Mouse (Mus musculus) heart, embryonic 10.5 days (tissue): ENCODE measurements around the gene Pkig. TPM values are rescaled to one million over a fixed set of nuclear protein-coding genes. Genes with fewer than 3 reads are reported as not detected.

Experiments
- DNase-seq: peaks from one replicate; pipeline ENCODE4 v3.0.0-alpha.2; 2017; ENCODE audit warnings: low spot score
- H3K27ac ChIP-seq: fragments of 300-500 bp; sonication (generic); 2 replicates; pipeline ENCODE4 v1.5.1; 2016; ENCODE audit warnings: mild to moderate bottlenecking
- H3K27me3 ChIP-seq: fragments of 300-500 bp; sonication (generic); 2 replicates; pipeline ENCODE4 v1.6.1; 2016; ENCODE audit warnings: mild to moderate bottlenecking; ENCODE audit not compliant: poor library complexity, insufficient read depth, severe bottlenecking
- H3K36me3 ChIP-seq: fragments of 300-500 bp; sonication (generic); 2 replicates; pipeline ENCODE4 v1.6.1; 2016; ENCODE audit warnings: mild to moderate bottlenecking, moderate library complexity
- H3K4me1 ChIP-seq: fragments of 300-500 bp; sonication (generic); 2 replicates; pipeline ENCODE4 v1.6.1; 2016; ENCODE audit warnings: mild to moderate bottlenecking
- H3K4me3 ChIP-seq: fragments of 300-500 bp; sonication (generic); 2 replicates; pipeline ENCODE4 v1.5.1; 2016; ENCODE audit warnings: mild to moderate bottlenecking, moderate library complexity
- H3K9me3 ChIP-seq: fragments of 300-500 bp; sonication (generic); 2 replicates; pipeline ENCODE4 v1.6.1; 2016; ENCODE audit warnings: mild to moderate bottlenecking, moderate library complexity
- WGBS: fragments of 180-500 bp; shearing (Covaris S2); methylation state at CpG from one replicate; pipeline ENCODE4 v1.1.7; 2016; 5-methylcytosine and 5-hydroxymethylcytosine counted together
- polyA plus RNA-seq: library from polyadenylated mRNA; unstranded; fragments of >200 nt; fragmentation: Nextera tagmentation; extraction: Ambion mirVana; gene quantifications from 2 replicates; pipeline ENCODE4 v1.2.1, GENCODE M21; 2016

Gene Pkig
- polyA plus RNA-seq, 1 experiment from 2014 or later = 226 TPM

GRCm38 (mm10) chr2:163710606-163711159 lies 52.5 kb downstream of the Pkig start:
- no peak overlapping the region for H3K4me3 ChIP-seq
- peaks cover 19% of the 10 kb centered on the region for H3K36me3 ChIP-seq
- H3K27ac ChIP-seq = peak overlapping the region; percentile 17; the same call in 1 of the 2 replicates
- no peaks in the 10 kb centered on the region for H3K9me3 ChIP-seq
- H3K4me1 ChIP-seq = peaks cover 38% of the 10 kb centered on the region
- no peak for DNase-seq
- no peaks in the 10 kb centered on the region for H3K27me3 ChIP-seq
- 69% methylated on average over 5 of the region's 5 CpGs for WGBS

- WGBS = 90% methylated on average over 8 of the region's 8 CpGs
- H3K27ac ChIP-seq = no peak overlapping the region
- no peaks in the 10 kb centered on the region for H3K9me3 ChIP-seq
- no peak for DNase-seq
- no peaks in the 10 kb centered on the region for H3K27me3 ChIP-seq
- no peak overlapping the region for H3K4me3 ChIP-seq
- H3K36me3 ChIP-seq = peaks cover 14% of the 10 kb centered on the region; the same call in 1 of the 2 replicates
- H3K4me1 ChIP-seq = peaks cover 45% of the 10 kb centered on the region
Observed at GRCm38 (mm10) chr2:163711368-163711868, 53.2 kb downstream of the Pkig start.

DNA sequence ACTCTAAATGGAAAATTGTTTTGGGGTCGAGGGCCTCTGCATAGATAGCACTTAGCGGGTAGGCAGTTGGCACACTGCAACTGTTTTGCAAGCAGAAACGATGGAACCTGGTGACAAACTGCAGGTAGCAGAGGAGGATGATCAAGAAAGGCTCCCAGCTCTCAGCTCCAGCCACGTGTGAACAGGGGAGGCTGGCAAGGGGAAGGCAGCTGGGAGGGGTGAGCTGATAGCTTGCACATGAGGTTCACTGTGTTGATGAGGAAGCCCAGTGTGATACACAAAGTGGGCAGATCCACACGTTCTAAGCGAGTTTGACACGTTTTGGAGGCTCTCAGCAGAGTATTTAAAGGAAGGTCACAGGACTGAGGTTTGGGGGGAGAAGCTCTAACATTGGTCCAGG lies 54.3 kb downstream of the Pkig start:
- Histone ChIP-seq H3K27ac (peak overlapping the region; percentile 47), H3K36me3 (peaks cover 14% of the 10 kb centered on the region; the same call in 1 of the 2 replicates), H3K4me1 (peaks cover 56% of the 10 kb centered on the region), H3K27me3 (no peaks in the 10 kb centered on the region), H3K4me3 (no peak overlapping the region), H3K9me3 (no peaks in the 10 kb centered on the region)
- WGBS = 53% methylated on average over 7 of the region's 7 CpGs
- no peak for DNase-seq

DNA sequence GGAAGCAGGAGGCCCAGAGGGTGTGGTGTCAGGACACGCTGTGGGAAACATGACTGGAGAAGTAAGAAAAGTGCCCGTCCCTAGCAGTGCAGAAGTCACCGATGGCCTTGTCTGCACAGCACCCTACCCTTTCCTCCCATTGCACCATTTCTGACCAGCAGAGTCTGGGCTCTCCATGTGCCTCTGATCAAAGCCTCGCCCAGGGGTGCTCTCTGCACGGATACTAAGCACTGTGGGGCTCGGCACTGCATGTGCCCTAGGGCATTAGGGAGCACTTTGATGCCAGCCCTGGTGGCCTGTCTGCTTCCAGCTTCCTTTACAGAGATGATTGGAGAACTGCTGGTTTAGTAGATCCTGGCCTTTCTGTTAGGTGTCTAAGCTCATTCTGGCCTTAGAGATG lies 54.7 kb downstream of the Pkig start:
- peaks cover 14% of the 10 kb centered on the region; the same call in 1 of the 2 replicates for H3K36me3 ChIP-seq
- H3K4me1 ChIP-seq = peaks cover 57% of the 10 kb centered on the region
- peak overlapping the region; percentile 47 for H3K27ac ChIP-seq
- no peaks in the 10 kb centered on the region for H3K27me3 ChIP-seq
- no peak for DNase-seq
- H3K9me3 ChIP-seq = no peaks in the 10 kb centered on the region
- WGBS = 90% methylated on average over 6 of the region's 6 CpGs
- no peak overlapping the region for H3K4me3 ChIP-seq

- WGBS = 72% methylated on average over 3 of the region's 3 CpGs
- H3K4me1 ChIP-seq = peaks cover 58% of the 10 kb centered on the region
Observed at GRCm38 (mm10) chr2:163713340-163713739, 55.2 kb downstream of the Pkig start.

GRCm38 (mm10) chr2:163716448-163716847 lies 58.3 kb downstream of the Pkig start:
- Histone ChIP-seq H3K27me3 (no peaks in the 10 kb centered on the region), H3K36me3 (peaks cover 13% of the 10 kb centered on the region; the same call in 1 of the 2 replicates), H3K4me1 (peaks cover 55% of the 10 kb centered on the region), H3K4me3 (no peak overlapping the region), H3K9me3 (no peaks in the 10 kb centered on the region), H3K27ac (peak overlapping the region; percentile 81)
- DNase-seq = no peak
- WGBS = 42% methylated on average over 8 of the region's 8 CpGs

More at GRCm38 (mm10) chr2:163713340-163713739, 55.2 kb downstream of the Pkig start:
- Histone ChIP-seq H3K36me3 (peaks cover 14% of the 10 kb centered on the region; the same call in 1 of the 2 replicates), H3K27ac (no peak overlapping the region; the same call in 1 of the 2 replicates), H3K9me3 (no peaks in the 10 kb centered on the region), H3K4me3 (no peak overlapping the region), H3K27me3 (no peaks in the 10 kb centered on the region)
- no peak for DNase-seq

- peaks cover 17% of the 10 kb centered on the region; the same call in 1 of the 2 replicates for H3K36me3 ChIP-seq
- H3K27me3 ChIP-seq = no peaks in the 10 kb centered on the region
- H3K4me3 ChIP-seq = no peak overlapping the region
- WGBS = 28% methylated on average over 6 of the region's 6 CpGs
- no peak for DNase-seq
- peak overlapping the region; percentile 81 for H3K27ac ChIP-seq
- H3K4me1 ChIP-seq = peaks cover 53% of the 10 kb centered on the region
- H3K9me3 ChIP-seq = no peaks in the 10 kb centered on the region
Observed at GRCm38 (mm10) chr2:163716853-163717252, 58.7 kb downstream of the Pkig start.

DNA sequence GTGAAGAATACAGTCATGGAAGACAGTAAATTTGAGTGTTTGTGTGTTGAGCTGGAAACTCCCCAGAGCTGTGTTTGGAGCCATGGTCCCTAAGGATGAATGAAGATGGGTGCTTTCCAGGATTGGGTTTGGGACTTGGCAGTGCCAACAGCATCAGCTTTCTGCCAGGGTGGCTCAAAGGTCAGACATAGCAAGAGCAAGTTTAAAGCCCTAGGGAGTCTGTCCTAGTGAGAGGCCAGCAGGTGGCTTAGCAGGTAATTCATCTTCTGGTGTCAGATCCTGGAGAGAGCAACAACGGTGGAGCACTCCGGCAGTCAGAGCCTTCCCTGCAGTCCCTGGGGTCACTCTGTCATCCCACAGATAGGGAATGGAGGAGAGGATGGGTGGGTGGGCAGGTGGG lies 60.3 kb downstream of the Pkig start:
- Histone ChIP-seq H3K36me3 (peaks cover 27% of the 10 kb centered on the region), H3K9me3 (no peaks in the 10 kb centered on the region), H3K4me1 (peaks cover 41% of the 10 kb centered on the region), H3K4me3 (no peak overlapping the region), H3K27ac (peak overlapping the region; percentile 76), H3K27me3 (no peaks in the 10 kb centered on the region)
- WGBS = 33% methylated on average over 2 of the region's 2 CpGs
- DNase-seq = no peak

DNA sequence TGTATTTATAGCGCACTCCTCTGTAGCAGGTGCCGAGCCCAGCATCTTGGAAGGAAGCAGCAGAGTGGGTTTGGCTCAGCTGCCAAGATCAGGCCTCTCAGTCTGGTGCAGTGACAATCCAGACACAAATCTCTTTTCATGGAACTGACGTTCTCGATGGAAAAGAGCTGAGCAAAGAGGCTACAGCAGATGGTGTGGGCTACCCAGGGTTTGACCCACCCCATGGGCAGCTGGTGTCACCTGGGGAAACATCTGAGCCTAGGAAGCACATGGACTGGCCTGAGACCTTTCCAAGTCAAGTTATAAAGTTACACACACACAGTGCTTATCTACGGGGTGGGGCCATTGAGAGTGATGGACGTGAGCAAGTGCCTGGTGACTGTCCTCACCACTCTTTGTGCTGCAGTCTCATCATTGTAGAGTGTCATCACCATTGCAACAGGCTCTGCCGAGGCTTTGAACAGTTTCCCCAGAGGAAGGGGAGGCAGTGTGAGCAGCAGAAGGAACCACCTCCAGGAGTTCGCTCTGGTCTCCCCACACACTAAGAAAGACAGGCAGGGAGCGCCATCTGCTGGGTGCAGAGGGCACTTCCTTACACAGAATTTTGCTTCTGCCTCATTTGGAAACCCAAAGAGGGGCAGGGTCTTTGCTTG lies 60.9 kb downstream of the Pkig start:
- Histone ChIP-seq H3K27me3 (no peaks in the 10 kb centered on the region), H3K36me3 (peaks cover 28% of the 10 kb centered on the region), H3K27ac (peak overlapping the region; percentile 76), H3K9me3 (no peaks in the 10 kb centered on the region), H3K4me1 (peaks cover 41% of the 10 kb centered on the region), H3K4me3 (no peak overlapping the region)
- peak; percentile 91 for DNase-seq
- WGBS = 35% methylated on average over 9 of the region's 9 CpGs

GRCm38 (mm10) chr2:163719616-163720015 lies 61.4 kb downstream of the Pkig start:
- Histone ChIP-seq H3K36me3 (peaks cover 32% of the 10 kb centered on the region), H3K27me3 (no peaks in the 10 kb centered on the region), H3K9me3 (no peaks in the 10 kb centered on the region), H3K4me1 (peaks cover 41% of the 10 kb centered on the region), H3K4me3 (no peak overlapping the region), H3K27ac (peak overlapping the region; percentile 76; the same call in 1 of the 2 replicates)
- 43% methylated on average over 4 of the region's 4 CpGs for WGBS
- DNase-seq = no peak

DNA sequence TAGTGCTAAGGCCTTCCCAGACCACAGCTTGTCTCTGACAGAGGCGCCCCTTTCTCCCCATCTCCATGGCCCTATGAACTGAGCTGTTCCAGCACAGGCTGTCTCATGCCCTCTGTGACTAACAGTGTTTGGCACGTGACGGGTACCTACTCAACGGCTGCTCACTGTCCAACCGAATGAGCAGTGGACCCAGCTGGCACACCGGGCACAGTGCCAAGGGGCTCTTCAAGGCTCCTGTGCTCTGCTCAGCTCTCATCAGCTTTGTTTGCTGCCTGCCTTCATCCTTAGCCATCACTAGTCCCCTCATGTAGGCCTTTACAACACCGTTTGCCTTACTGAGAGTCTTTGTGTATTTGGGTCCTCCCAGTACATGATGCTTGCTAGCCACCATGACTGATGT lies 64.4 kb downstream of the Pkig start:
- Histone ChIP-seq H3K27ac (no peak overlapping the region), H3K36me3 (peaks cover 59% of the 10 kb centered on the region), H3K4me1 (peaks cover 17% of the 10 kb centered on the region), H3K4me3 (no peak overlapping the region), H3K27me3 (no peaks in the 10 kb centered on the region), H3K9me3 (no peaks in the 10 kb centered on the region)
- 90% methylated on average over 7 of the region's 7 CpGs for WGBS
- DNase-seq = no peak

DNA sequence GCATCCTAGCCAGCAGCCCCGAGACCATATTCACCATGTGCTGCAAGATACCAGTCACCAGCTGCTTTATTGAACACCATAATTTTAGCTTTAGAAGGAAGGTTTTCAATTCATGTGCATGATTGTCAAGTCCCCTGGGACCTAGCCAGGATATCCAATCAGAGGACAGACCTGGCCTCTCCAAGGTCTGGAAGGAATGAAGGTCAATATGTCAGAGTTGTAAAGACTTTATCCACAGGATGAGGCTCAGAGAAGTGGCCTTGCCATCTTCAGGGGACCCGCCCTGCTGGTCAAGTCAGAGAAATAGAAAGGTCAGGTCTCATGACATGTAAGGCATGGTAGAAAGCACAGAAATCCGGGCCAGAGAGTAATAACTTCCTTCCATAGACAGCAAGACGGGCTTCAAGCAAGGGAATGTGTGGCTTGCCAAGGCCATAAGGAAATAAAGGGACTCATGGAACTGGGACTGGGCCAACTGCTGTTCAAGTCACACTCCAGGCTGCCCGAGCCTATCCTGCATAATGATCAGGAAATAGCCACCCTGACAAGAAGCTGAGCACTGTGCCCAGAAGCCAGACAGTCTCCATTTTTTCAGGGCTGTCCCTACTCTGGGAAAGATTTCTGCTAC lies 68.7 kb downstream of the Pkig start:
- DNase-seq = no peak
- 76% methylated on average over 5 of the region's 5 CpGs for WGBS
- Histone ChIP-seq H3K4me1 (no peaks in the 10 kb centered on the region), H3K9me3 (no peaks in the 10 kb centered on the region), H3K36me3 (peaks cover 71% of the 10 kb centered on the region), H3K27me3 (no peaks in the 10 kb centered on the region), H3K4me3 (no peak overlapping the region), H3K27ac (no peak overlapping the region)

DNA sequence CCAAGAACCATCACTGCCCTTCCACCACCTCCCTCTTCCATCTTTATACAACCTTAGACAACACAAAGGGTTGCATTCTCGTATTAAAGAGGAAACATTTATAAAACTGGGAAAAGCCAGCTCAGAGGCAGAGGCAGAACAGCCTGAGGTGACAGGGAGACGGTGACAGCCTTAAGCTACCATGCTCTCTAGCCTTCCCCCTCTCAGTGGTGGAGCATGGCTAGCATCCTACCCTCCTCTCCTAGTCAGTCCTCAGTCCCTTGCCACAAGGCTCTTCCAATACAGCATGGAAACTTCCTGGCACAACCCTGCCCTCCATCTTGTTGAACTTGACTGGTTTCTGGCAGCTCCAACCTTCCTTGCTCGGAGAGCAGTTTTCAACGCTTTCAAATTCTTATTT lies 70.1 kb downstream of the Pkig start:
- Histone ChIP-seq H3K27me3 (no peaks in the 10 kb centered on the region), H3K27ac (no peak overlapping the region), H3K4me1 (no peaks in the 10 kb centered on the region), H3K36me3 (peaks cover 66% of the 10 kb centered on the region), H3K4me3 (no peak overlapping the region), H3K9me3 (no peaks in the 10 kb centered on the region)
- WGBS = 83% methylated on average over 4 of the region's 4 CpGs
- DNase-seq = no peak
